Mouse (Mus musculus): ENCODE measurements around the gene Efcab7.

Gene Efcab7

DNA sequence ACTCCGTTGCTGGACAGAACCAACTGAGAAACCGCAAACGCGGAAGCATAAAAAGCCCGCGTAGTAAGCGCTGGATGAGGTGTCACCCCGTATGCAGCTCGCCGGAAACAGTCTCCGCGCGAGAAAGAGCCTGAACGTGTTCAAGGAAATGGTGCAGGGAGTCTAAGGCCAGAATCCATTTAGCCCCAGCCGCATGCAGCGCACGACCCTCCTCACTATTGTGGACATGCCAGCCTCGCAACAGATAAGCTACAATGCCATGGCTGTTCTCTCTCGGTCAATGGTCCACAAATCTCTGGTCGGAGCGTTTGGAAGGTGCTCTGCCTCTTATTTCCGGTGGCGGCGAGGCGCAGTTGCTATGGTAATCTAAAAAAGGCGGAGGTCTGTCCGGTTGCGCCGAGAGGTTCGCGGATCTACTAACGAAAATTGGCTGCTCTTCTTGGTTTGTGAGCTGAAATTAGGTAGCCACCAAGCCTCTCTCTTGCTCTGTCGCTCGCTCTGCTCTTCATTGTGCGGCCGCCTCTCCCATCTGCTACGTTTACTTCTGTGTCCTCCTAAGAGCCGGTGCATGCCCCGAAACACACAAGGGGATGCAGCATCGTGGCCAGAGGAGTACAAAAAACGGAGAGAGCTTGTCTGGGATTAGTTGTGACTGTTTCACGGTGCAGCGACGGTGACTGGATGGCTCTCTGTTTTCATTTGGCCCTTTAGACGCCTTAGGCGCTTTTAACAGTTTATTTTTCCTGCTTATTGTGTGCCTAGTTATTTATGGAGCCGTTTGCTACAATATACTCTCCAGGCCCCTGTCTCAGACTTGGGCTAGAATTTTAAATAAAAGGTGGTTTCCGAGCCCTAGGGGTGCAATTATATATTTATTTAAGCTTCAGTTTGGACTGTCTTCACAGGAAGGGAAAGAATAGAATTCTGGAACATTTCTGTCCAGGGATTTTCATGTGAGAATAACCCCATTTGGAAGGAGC is at the start of gene Efcab7:
Gene Efcab7, plus strand, starts transcription at position 105 of the 980 bp plus-strand sequence.
- peak; percentile 94 for DNase-seq

- DNase-seq: no peak
These were observed 36.6 kb upstream of the Efcab7 start for GRCm38 (mm10) chr4:99792365-99792764.

GRCm38 (mm10) chr4:99816697-99817460 is 12.1 kb upstream of the Efcab7 start:
- DNase-seq: no peak

- DNase-seq: no peak
These were observed 661 bp upstream of the Efcab7 start for GRCm38 (mm10) chr4:99828337-99828736.

GRCm38 (mm10) chr4:99828739-99829093 is 282 bp upstream of the Efcab7 start:
- no peak for DNase-seq

DNA sequence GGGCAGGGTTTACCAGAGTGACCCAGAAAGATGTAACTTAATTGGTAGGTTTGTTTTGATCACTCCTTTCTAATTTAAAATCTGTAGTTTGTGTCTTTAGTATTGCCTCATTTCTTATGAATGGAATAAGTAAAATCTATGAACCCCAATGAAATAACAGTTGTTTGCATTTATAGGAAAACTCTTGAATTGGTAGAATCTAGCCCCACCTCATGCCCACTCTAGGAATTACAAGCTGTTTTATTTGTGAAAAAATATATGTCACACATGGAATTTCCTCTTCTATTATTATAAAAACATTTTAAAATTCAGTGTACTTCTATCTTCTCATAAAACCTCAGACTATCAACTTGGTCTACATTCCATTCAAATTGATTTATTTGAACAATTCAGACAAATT is 52.9 kb downstream of the Efcab7 start:
- DNase-seq: peak; percentile 36

DNA sequence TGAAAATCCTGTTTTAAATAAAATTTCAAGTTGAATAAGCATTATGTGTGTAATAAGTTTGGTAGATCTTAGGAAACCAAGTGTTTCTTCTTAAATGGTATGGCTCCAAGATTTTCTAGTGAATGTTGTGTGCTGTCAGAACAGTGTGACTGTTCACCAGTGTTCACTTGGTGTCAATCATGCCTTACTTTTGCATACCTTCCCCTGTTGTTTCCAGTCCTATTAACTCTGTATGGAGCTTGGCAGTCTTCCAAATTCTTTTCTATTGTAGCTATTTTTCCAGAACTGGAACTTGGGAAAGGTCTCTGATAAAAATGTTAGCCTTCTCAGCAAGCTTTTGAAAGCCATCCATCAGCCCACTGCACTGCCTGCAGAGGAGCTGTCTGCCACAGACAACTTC is 53.4 kb downstream of the Efcab7 start:
- peak; percentile 24 for DNase-seq

DNA sequence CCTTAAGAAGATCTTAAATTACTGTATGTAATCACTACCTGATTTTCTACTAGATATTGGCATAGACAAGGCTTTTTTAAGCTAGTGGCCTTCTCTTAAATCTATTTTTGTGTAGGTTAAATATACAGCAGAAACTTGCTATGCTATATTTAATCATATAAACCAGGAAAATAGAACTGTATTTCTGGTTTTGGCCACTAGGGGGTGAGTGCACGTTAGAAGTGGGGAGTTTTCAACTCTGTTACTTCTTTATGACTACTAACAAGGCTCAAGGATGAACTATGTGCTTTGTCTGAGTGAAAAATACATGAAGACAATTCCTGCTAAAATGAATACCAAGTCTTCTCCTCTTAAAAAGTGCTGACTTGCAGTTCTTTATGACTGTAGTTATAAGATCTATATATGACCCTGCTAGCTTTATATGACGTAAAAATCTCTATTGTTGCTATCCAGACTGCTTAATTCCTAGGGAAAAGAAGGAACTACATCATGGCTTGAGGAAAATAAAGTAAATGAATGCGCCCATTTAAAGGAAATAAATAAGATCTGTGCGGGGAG is 85.0 kb downstream of the Efcab7 start:
- peak; percentile 50 for DNase-seq

DNA sequence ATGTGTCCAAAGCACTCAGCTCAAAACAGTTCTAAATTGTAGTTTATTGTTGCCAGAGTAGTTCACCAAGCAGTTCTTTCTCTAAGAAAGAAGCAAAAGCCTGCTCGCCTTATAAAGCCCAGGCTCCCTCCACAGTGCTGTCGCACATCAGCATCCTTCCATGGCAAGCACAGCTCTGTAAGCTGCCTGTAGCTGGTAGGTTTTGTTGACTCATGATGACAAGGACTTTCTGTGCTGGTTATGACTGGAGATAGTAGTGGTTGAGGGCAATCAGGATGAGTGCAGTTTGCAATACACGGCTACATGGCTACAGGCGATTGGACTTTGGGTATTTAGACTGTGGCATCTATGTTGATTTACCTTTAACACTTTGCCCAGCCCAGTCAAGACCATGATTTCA is 97.4 kb downstream of the Efcab7 start:
- DNase-seq: no peak

- DNase-seq: no peak
These were observed 99.5 kb downstream of the Efcab7 start for GRCm38 (mm10) chr4:99928521-99928920.

GRCm38 (mm10) chr4:99929149-99929612 is 100.2 kb downstream of the Efcab7 start, which contains the start of gene Pgm1:
TSS of gene Pgm1 (plus strand) at chr4:99929414.
- peak; percentile 86 for DNase-seq

DNA sequence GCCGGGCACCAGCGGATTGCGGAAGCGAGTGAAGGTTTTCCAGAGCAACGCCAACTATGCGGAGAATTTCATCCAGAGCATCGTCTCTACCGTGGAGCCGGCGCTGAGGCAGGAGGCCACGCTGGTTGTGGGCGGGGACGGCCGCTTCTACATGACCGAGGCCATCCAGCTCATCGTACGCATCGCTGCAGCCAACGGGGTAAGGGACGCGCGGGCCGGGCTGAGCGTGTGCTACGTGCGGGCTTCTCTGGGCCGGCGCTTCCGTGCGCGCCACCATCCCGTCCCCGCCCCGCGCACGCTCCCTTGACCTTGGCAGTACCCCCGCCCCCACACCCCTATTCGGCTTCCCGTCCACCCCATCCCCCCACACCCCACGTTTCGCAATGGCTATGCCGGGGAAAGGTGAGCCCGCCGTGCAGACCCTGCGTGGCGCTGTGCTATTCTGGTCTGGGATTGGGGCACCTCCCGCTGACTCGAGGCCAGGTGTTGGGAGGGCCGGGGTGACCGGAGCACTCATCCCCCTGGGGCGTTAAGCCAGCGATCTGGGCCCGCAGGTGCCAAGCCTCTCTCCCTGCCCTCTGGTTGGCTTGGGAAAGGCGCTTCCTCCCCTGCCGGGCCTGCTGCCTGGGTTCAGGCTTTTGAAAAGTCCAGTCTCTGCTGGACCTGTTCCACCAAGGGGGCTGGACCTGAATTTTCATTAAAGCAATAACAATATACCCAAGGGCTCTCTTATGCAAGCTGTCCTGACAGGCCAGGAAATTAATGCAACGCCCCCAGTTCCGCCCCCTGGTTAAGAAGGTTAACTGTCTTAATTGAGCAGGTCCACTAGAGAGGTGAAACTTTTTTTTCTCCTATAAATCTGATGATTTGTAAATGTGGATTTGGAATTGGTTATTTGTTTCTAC is 100.9 kb downstream of the Efcab7 start, which contains the start of gene Itgb3bp:
Gene Itgb3bp, minus strand, starts transcription at position 201 of the 905 bp plus-strand sequence.
- DNase-seq: peak; percentile 87

GRCm38 (mm10) chr4:99930518-99931239 is 101.7 kb downstream of the Efcab7 start:
- no peak for DNase-seq

- no peak for DNase-seq
These were observed 102.2 kb downstream of the Efcab7 start for GRCm38 (mm10) chr4:99931240-99931580.

GRCm38 (mm10) chr4:99931807-99932206 is 102.8 kb downstream of the Efcab7 start:
- no peak for DNase-seq

DNA sequence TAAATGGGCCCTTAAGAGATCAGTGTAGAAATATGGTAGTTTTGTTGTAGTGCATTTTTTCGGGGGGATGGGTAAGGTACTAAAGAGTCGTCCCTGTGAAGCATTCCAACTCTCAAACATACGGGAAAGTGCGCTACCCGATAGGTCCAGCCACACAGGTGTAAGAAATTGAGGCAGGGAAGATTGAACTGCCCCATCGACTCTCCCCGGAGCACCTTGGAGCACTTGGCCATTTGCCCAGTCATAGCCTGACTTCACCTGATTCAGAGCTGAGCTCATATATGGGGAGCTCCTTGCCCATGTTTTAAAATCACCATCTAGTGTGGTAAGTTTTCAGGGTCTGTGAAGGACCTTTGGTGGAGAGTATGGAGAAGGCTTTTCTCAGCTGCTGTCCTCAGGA is 105.9 kb downstream of the Efcab7 start:
- no peak for DNase-seq

DNA sequence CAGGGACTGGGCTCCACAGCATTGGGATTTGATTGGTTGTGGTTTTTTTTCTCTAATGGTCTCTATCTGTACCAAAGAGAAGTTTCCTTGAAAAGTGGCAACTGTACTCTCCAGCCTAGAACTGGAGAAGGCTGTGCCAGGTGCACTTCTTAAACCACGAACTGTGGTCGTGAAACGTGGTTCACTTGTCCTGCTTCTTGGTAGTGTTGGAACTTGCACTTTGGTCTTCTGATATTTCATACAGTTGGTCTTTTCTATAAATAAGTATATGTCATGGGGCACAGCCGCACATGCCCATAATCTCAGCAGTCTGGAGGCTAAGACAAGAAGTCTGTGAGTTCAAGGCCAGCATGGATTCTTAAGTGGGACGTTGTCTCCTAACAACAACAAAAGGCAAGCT is 107.3 kb downstream of the Efcab7 start:
- DNase-seq: no peak

- DNase-seq: peak; percentile 76
These were observed 110.9 kb downstream of the Efcab7 start for GRCm38 (mm10) chr4:99939711-99940505.

GRCm38 (mm10) chr4:99941655-99942414 is 112.8 kb downstream of the Efcab7 start:
- DNase-seq: peak; percentile 36

DNA sequence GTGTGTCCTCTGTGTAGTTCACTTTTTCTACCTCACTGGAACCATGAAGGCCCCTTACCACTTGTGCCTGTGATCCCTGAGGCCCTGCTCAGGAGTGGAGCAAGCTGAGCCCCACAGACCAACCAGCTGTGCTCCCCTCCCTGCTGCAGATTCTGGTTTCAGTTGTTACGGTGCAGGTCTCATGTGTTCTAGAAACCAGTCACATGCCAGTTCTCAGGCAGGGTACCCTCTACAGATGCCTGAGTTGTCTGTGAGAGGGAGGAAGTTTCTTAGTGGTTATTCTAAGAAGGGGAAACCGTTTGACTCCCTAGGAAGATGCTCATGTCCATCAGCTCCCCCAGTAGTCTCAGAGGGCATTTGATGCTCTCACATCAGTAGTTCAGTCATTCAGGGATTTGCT is 115.6 kb downstream of the Efcab7 start:
- no peak for DNase-seq
